Mouse (Mus musculus) brown adipose tissue, adult 24 weeks (tissue): ENCODE measurements around the gene Osbpl10. TPM values are rescaled to one million over a fixed set of nuclear protein-coding genes. Genes with fewer than 3 reads are reported as not detected.

Source experiments
- H3K27ac ChIP-seq: fragments of 200-500 bp; replicated peaks from 2 replicates; pipeline ENCODE4 v1.5.1; 2012; ENCODE audit warnings: low read depth, mild to moderate bottlenecking, low read length
- H3K4me1 ChIP-seq: fragments of 200-500 bp; 2 replicates; pipeline ENCODE4 v1.6.1; 2012; ENCODE audit warnings: low read length, mixed read lengths; ENCODE audit not compliant: control insufficient read depth, insufficient read depth, insufficient read length
- H3K4me3 ChIP-seq: fragments of 200-500 bp; 2 replicates; pipeline ENCODE4 v1.5.1; 2012; ENCODE audit warnings: low read depth, mild to moderate bottlenecking, low read length, moderate library complexity; ENCODE audit not compliant: insufficient read depth
- polyA plus RNA-seq: library from polyadenylated mRNA; stranded (reverse); fragments of >200 nt; gene quantifications from 2 replicates; pipeline ENCODE4 v1.2.4, GENCODE M21; 2012; ENCODE audit not compliant: missing spikeins, insufficient read depth, insufficient read length

The Osbpl10 gene
- not detected in 2 replicates for polyA plus RNA-seq

DNA sequence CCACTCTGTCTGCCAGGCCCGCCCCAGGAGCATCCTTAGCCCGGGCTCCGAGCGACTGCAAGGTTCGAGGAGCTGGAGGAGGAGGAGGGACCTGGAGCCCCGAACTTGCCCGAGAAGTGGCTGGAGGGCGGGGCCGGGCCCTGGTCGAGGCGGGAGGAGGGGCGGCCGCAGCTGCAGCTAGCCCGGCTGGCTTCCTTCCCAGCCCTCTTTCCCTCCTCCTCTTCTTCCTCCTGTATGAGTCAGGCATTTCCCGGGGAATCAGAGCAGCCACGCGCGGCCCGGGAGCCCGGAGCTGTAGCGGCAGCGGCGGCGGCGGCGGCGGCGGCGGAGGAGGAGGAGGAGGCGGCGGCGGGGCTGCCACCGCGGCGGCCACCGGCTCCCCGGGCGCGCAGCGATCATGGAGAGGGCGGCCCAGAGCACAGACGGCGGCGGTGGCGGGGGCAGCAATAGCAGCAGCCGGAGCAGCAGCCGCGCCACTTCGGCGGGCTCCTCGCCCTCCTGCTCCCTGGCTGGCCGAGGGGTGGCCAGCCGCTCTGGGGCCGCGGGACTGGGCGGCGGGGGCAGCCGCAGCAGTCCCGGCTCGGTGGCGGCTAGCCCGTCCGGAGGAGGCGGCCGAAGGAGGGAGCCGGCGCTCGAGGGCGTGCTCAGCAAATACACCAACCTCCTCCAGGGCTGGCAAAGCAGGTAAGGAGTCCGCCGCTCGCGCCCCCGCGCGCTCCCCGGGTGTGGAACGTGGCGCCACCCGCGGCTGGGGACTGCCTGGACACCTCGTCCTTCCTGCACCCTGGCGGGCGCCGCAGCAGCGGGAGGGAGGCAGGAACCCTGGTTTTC, at the start of gene Osbpl10:
TSS of gene Osbpl10 (plus strand) at position 289 of the 831 bp plus-strand sequence.
- H3K4me1 ChIP-seq, result no peaks in the 10 kb centered on the region

DNA sequence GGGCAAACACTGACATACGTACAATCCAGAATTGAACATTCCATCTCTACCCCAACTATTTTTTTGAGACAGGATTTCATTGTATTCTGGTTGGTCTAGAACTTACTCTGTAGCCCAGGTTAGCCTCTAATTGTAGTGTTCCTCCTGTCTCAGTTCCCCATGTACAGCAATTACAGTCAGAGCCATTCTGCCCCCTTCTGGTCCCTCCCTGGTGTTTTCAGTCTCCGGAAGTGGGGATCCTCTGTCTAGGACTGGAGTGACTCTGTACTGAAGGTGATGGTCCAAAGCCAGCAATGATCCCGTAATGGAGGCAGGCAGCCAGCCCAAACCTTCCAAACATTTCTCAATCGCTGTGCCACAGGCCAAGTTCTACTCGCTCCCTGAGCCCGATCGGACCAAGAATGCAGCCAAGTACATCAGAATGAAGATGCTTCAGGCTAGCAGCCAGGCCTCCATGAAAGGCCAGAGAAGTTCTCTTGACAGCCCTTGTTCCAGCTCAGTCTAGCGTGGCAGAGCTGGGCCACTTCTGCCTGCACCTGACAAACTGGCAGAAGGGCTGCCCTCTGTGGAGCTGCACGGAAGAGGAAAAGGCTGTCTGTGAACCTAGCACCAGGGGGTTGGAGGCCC, 47.8 kb upstream of the Osbpl10 start:
- Histone ChIP-seq H3K27ac (no peak overlapping the region), H3K4me3 (no peak overlapping the region), H3K4me1 (peaks cover 6% of the 10 kb centered on the region)

More for the DNA sequence above, at the start of gene Osbpl10:
- no peak within 1 kb of the TSS for H3K27ac ChIP-seq
- H3K4me3 ChIP-seq, result peak within 1 kb of the TSS; percentile 58

DNA sequence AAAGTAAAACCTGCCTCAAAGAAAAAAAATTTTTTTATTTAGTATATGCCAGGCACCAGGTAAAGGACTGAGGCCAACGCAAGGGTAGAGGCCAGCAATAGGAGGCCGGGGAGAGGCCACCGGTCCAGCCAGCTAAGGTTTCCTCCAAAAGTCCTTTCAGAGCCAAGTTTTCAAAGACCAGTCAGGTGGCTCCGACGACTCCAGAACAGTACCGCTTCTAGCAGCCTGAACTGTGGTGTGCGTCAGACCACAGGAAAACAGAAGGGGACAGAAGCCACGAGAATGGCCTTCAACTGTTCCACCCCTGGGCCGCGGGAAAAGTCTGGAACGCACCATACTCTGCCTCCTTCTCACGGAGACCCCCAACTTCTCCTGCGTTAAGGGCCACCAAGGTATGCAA, 45.8 kb upstream of the Osbpl10 start:
- peaks cover 6% of the 10 kb centered on the region for H3K4me1 ChIP-seq
- peak overlapping the region; percentile 81 for H3K4me3 ChIP-seq
- no peak overlapping the region for H3K27ac ChIP-seq

DNA sequence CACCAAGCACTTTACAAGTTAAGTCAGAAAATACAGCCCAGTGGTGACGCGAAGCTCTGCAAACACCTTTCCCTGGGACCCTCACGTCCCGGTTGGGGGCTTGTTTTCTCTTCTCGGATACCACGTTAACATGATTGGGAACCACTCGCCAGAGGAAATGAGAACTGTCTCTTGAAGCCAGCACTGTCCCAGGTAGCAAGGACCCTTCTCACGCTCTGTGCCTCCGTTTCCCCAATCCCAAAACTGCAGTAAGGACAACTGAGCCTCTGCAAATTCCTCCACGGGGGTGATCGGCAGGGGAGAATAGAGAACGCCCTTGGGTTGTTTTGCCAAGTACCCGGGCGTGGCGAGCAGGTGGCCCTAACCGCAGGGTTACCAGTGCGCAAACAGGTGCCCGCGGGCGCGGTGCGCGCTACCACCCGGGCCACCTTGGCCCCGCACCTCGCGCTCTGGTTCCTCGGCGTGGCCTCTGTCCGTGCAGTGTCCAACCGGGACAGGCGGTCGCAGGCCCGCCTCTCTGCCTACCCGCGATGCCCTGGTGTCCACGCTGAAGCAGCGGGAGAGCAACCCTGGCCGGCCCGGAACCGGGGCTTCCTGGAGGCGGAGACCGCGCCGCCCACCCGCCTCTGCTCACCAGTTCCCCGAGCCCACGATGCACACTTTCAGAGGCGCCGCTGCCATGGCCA, 45.2 kb upstream of the Osbpl10 start:
- Histone ChIP-seq H3K4me1 (peaks cover 6% of the 10 kb centered on the region), H3K27ac (peak overlapping the region; percentile 48; the same call in 1 of the 2 replicates), H3K4me3 (peak overlapping the region; percentile 81)

DNA sequence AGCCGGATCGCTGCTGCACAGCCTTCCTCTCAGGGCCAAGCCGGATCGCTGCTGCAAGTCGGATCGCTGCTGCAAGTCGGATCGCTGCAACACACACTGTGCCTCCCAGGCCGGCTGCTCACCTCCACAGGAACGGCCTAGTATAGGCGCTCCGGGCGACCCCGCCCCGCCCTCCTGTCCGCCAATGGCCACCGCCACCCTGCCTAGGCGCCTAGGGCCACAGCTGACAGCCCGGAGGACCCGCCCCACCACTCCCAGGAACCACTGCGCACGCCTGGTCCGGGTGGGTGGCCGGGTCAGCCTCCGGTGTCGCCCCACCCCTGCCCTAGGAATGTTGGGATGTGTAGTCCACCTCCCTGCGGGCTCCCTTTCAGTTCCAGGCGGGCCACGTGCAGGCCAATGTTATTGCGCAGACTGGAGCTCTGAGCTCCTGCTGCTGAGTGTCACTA, 44.6 kb upstream of the Osbpl10 start, which contains the start of gene Gpd1l:
TSS of gene Gpd1l (minus strand) at position 265 of the 449 bp plus-strand sequence.
- H3K4me3 ChIP-seq, result peak within 1 kb of the TSS; percentile 81
- peaks cover 6% of the 10 kb centered on the region for H3K4me1 ChIP-seq
- H3K27ac ChIP-seq, result peak within 1 kb of the TSS; percentile 48; the same call in 1 of the 2 replicates

DNA sequence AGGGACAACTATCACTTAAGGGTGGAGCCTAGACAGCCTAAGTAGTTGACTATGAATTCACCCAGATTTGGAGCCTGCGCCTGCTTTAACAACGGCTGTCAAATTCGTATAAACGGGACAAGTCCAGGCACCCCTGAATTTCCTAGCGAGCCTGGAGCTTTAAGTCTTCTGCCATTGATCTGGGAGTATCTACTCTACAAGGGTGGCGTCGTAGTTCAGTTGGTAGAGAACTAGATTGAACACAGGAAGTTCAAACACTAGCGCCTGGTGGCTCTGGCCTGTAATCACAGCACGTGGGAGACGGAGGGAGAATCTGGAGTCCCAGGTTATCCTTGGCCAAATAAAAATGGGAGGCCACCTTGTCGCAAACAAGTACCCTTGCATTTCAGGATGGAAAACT, 44.1 kb upstream of the Osbpl10 start:
- H3K4me3 ChIP-seq, result peak overlapping the region; percentile 24; the same call in 1 of the 2 replicates
- H3K27ac ChIP-seq, result no peak overlapping the region
- peaks cover 6% of the 10 kb centered on the region for H3K4me1 ChIP-seq

DNA sequence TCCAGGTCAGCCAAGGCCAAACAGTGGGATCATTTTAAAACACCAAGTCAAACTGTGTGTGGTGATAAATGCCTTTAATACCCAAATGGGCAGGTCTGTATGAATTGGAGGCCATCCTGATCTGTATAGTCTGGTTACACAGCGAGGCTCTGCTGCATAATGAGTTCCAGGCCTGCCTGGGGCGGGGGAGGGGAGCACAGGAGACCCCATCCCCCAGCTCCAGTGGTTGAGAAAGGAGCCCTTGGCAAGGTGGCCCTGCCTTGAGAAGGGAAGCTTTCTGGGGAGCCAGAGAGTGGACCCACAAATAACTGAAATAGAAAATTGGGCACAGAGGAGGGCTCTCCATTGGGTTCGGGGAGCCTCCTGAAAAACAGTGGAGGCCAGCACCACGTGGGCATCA, 43.0 kb upstream of the Osbpl10 start:
- Histone ChIP-seq H3K27ac (no peak overlapping the region), H3K4me1 (peaks cover 6% of the 10 kb centered on the region), H3K4me3 (no peak overlapping the region)

DNA sequence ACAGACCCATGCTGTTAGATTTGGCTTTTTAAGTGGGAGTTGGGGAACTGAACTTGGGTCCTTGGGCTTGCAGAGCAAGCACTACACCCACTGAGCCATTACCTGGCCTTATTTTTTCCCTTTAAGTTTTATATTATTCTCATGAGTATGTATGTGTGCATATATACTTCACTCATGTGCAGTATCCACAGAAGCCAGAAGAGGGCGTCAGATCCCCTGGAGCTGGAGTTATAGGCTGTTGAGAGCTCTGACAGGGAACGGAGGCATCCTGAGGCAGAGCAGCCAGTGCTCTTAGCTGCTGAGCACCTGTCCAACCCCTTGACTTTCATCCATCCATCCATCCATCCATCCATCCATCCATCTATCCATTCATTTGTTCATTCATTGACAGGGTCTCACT, 41.7 kb upstream of the Osbpl10 start:
- H3K4me3 ChIP-seq, result no peak overlapping the region
- 0 out of 2 replicates have a peak, but pooled peaks cover 3% of the 10 kb centered on the region for H3K4me1 ChIP-seq
- no peak overlapping the region for H3K27ac ChIP-seq

DNA sequence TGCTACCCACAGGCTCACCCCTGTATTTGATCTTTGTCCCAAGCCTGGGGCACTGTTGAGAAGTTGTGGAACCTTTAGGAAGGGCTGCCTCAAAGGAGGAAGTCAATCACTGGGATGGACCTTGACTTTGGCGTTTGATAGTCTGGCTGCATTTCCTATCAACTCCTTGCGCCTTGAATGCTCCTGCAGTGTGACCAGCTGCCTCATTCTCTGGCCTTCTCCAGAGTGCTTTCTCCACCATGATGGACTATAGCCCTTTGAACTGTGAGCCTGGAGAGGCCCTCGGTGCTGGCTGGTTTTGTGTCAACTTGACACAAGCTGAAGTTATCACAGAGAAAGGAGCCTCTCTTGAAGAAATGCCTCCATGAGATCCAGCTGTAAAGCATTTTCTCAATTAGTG, 33.7 kb upstream of the Osbpl10 start:
- H3K27ac ChIP-seq, result no peak overlapping the region
- H3K4me3 ChIP-seq, result no peak overlapping the region
- H3K4me1 ChIP-seq, result no peaks in the 10 kb centered on the region; the same call in 1 of the 2 replicates

DNA sequence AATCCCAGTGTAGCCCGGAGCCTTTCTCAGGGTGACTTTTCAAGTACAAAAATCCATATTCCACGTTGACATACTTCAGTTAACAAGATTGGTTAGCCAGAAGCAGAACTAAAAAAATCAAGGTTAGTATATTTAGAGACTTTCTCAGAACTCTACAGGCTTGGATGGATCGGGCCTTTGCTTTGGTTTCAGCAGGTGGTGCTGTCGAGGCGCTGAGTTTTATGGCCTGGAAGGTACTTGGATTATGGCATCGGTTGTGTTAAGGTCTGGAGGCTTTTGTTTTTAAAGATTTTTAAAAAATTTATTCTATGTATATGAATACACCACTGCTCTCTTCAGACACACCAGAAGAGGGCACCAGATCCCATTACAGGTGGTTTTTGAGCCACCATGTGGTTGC, 32.8 kb upstream of the Osbpl10 start:
- Histone ChIP-seq H3K4me3 (no peak overlapping the region), H3K27ac (no peak overlapping the region)

DNA sequence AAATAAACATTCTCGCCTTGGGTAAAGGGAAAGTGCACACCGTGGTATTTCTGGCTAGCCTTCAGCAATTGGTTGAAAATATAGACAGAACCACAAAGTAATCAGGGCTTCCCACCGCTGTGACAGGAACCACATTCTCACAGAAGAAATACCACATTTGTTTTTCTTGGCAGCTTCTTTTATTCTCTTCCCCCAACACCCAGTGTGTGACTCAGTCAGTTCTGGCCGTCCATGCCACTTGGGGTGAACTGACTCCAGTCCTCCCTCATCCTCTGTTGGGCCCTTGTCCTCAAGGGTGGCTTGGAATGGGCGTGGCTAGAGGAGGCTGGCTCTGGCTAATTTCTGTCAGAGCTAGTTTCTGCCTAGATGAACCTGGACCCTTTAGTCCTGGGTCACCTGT, 30.0 kb upstream of the Osbpl10 start:
- no peaks in the 10 kb centered on the region; the same call in 1 of the 2 replicates for H3K4me1 ChIP-seq
- no peak overlapping the region for H3K27ac ChIP-seq
- no peak overlapping the region for H3K4me3 ChIP-seq

More for the DNA sequence above, 32.8 kb upstream of the Osbpl10 start:
- H3K4me1 ChIP-seq, result no peaks in the 10 kb centered on the region; the same call in 1 of the 2 replicates

DNA sequence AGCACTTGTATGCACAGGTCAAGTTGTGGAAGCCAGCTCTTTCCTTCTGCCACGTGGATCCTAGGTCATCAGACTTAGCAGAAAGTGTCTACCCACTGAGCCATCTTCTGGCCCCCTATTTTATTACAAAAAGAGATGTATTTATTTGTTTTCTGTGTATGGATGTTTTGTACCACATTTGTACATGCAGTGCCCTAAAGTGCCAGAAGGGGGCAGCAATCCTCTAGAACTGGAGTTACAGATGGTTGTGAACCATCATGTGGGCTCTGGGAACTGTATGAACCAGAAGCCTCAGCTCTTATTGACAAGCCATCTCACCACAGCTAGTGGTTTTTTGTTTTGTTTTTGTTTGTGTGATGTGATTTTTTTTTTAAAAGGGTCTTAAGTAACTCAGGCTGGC, 25.5 kb upstream of the Osbpl10 start:
- no peak overlapping the region for H3K27ac ChIP-seq
- H3K4me1 ChIP-seq, result no peaks in the 10 kb centered on the region
- H3K4me3 ChIP-seq, result no peak overlapping the region

DNA sequence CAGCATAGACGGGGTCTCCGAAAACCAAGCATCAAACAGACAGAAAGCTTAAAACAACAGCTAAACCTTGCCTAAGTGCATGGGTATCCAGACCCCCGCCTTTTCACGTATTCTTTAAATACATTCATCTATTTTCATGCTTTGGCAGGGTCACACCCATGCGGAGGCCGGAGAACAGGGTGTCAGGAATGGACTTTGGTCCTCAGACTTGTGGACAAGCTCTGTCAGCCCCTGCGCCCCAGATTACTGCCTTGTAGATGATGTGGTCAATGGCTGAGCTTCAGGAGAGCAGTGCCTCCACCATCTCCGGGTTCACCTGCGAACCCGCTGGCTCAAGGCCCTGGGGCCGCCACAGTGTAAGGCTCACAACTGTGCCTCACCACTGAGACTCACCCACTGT, 23.0 kb upstream of the Osbpl10 start:
- Histone ChIP-seq H3K4me3 (no peak overlapping the region), H3K27ac (no peak overlapping the region), H3K4me1 (no peaks in the 10 kb centered on the region)

DNA sequence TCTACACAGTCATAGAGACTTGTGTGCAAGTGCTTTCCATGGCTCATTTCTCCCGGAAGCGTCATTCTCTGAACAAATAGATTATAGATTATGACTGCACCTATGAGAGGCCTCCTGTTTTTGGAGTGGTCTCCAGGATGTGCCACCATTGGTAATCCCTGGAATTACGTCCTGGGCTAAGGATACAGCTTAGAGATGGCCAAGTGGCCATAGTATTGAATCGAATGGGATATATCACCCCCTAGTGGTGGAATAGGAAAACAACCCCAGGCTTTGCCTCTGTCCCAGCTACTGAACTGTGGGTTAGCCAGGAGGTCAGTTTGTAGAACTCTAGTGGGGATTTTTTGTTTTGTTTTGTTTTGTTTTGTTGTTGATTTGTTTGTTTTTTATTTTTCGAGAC, 21.4 kb upstream of the Osbpl10 start:
- Histone ChIP-seq H3K4me1 (no peaks in the 10 kb centered on the region), H3K4me3 (no peak overlapping the region), H3K27ac (no peak overlapping the region)
